Mouse (Mus musculus) kidney, adult 11 months (tissue): ENCODE data around the gene Pfkfb3.
"Not testable (repeated sequence)": the region's sequence is repeated elsewhere in the genome, so short reads cannot be mapped to it uniquely, and the experiment has no call there.

Experiments used
- DNase-seq: peaks from one replicate; pipeline ENCODE4 v3.0.0; 2022

The Pfkfb3 gene

GRCm38 (mm10) chr2:11548508-11548907 is 5.4 kb downstream of the Pfkfb3 start:
- no peak for DNase-seq

- DNase-seq = no peak
Observed at GRCm38 (mm10) chr2:11547609-11548008, 6.3 kb downstream of the Pfkfb3 start.

GRCm38 (mm10) chr2:11546091-11546490 is 7.8 kb downstream of the Pfkfb3 start:
- peak; percentile 74 for DNase-seq

- no peak for DNase-seq
Observed at GRCm38 (mm10) chr2:11545380-11545779, 8.5 kb downstream of the Pfkfb3 start.

GRCm38 (mm10) chr2:11544342-11544741 is 9.5 kb downstream of the Pfkfb3 start:
- DNase-seq = no peak

- DNase-seq = no peak
Observed at GRCm38 (mm10) chr2:11543158-11543557, 10.7 kb downstream of the Pfkfb3 start.

GRCm38 (mm10) chr2:11542640-11543039 is 11.2 kb downstream of the Pfkfb3 start:
- DNase-seq = peak; percentile 69

- no peak for DNase-seq
Observed at GRCm38 (mm10) chr2:11542121-11542520, 11.8 kb downstream of the Pfkfb3 start.

GRCm38 (mm10) chr2:11541528-11541927 is 12.3 kb downstream of the Pfkfb3 start:
- not testable (repeated sequence) for DNase-seq

GRCm38 (mm10) chr2:11535966-11536365 is 17.9 kb downstream of the Pfkfb3 start:
- peak; percentile 71 for DNase-seq

- peak; percentile 99 for DNase-seq
Observed at GRCm38 (mm10) chr2:11535412-11535928, 18.4 kb downstream of the Pfkfb3 start.

GRCm38 (mm10) chr2:11534826-11535225 is 19.1 kb downstream of the Pfkfb3 start:
- DNase-seq = peak; percentile 53

- no peak for DNase-seq
Observed at GRCm38 (mm10) chr2:11530101-11530500, 23.8 kb downstream of the Pfkfb3 start.

GRCm38 (mm10) chr2:11526063-11526462 is 27.8 kb downstream of the Pfkfb3 start:
- DNase-seq = no peak

GRCm38 (mm10) chr2:11524736-11525135 is 29.1 kb downstream of the Pfkfb3 start:
- no peak for DNase-seq

GRCm38 (mm10) chr2:11521758-11522157 is 32.1 kb downstream of the Pfkfb3 start:
- no peak for DNase-seq

GRCm38 (mm10) chr2:11520786-11521185 is 33.1 kb downstream of the Pfkfb3 start:
- DNase-seq = no peak

GRCm38 (mm10) chr2:11515828-11516227 is 38.0 kb downstream of the Pfkfb3 start:
- DNase-seq = no peak

GRCm38 (mm10) chr2:11513057-11513967 is 40.6 kb downstream of the Pfkfb3 start:
- DNase-seq = peak; percentile 82

GRCm38 (mm10) chr2:11512127-11512526 is 41.8 kb downstream of the Pfkfb3 start:
- no peak for DNase-seq

GRCm38 (mm10) chr2:11503736-11504135 is 50.1 kb downstream of the Pfkfb3 start:
- DNase-seq = no peak

- peak; percentile 70 for DNase-seq
Observed at GRCm38 (mm10) chr2:11502901-11503431, 50.9 kb downstream of the Pfkfb3 start.

GRCm38 (mm10) chr2:11502255-11502765 is 51.6 kb downstream of the Pfkfb3 start:
- DNase-seq = no peak
